Mouse (Mus musculus) cerebellum, adult 9-10 months (tissue): ENCODE results near the gene Cad.

Source experiments
- DNase-seq: peaks from one replicate; pipeline ENCODE4 v3.0.0; 2022

The Cad gene

DNA sequence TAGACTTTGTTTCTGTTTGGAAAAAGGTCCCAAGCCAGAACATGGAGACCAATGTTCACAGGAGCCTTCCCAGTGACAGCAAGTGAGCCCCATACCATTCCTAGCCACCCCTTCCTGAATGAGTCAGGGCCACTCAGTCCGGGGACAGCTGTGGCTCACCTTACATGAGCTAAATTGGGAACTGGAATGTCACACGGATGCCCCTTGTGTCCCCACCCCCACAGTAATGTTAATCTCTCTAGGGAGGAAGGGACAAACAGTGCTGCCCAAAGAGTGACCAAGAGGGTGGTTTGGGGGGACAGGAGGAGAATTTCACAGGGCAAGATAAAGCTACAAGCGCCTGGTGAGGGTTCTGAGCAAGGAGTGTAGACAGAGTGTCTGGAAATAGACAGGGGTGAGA is 61.8 kb downstream of the Cad start, which contains the start of gene Trim54:
Gene Trim54 (plus strand): TSS at position 359 of the 400 bp plus-strand sequence.
- DNase-seq: no peak

DNA sequence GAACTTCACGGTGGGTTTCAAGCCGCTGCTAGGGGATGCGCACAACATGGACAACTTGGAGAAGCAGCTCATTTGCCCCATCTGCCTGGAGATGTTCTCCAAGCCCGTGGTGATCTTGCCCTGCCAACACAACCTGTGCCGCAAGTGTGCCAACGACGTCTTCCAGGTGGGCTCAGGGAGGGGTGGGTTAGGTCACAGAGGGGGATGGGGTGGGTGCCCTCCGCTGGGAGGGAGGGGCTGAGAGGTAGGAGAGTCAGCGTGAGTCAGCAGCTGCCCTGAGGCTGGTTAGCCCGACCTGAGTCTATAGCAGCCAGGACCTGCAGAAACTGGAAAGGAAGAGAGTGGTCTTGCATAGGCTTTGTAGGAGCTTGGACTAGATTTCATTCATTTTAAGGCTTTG is 62.3 kb downstream of the Cad start:
- no peak for DNase-seq

DNA sequence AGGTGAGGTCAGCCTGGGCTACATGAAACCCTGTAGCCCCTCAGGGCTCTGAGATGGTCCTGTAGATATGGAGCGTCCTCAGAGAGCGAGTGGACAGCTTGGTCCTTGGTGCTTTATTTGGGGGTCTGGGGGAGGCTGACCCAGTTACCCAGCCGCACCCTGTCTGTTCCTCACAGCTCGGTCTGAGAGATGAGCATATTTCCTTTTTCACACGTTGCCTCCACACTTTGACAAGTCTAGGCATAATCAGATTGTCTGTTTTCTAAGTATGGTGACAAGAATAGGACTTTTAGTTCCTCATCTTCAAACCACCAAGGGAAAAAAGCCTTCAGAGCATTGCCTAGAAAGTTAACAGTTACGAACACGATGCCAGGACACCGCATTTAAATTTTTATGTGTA is 66.5 kb downstream of the Cad start:
- no peak for DNase-seq

DNA sequence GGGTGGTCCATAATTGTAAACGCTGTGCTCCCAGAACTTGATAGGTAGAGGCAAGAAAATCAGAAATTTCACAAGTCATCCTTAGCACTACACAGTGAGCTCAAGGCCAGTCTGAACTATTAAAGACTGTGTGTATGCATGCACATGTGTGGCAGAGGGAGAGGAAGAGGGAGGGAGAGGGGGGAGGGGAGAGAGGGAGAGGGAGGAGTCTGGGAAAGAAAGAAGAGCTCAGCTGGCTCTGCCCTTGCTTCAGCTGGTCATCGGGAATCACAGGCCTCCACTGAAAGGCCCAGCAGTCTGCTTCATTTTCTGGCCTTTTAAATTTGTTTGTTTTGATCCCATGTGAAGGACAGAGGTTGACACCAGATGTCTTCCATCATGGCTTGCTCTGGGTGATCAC is 68.9 kb downstream of the Cad start:
- DNase-seq: no peak

DNA sequence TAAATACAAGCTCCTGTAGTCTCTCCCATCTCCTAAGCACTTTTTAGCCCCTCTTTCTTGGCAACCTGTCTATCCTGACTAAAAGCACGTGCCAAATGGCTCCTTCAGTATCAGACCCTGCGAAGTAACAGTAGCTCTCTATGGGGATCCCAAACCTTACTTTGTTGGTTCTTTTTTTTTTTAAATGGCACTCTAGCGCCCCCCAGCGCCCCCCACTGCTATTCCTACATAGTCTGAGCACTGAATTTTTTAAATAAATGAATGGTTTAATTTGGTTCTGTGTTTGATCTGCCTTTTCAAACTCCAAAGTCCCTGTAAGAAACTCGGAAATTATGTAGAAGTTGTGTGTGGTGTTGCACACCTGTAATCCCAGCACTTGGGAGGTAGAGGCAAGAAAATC is 71.5 kb downstream of the Cad start:
- no peak for DNase-seq
